Mouse (Mus musculus): ENCODE measurements around the gene Zscan21.

Gene Zscan21

GRCm38 (mm10) chr5:138118041-138118440 is 1.3 kb downstream of the Zscan21 start:
- no peak for DNase-seq (ENCODE audit: low read depth)

GRCm38 (mm10) chr5:138132425-138133064 is 15.8 kb downstream of the Zscan21 start:
- no peak for DNase-seq (ENCODE audit: low read depth)

- no peak for DNase-seq (ENCODE audit: low read depth)
Measured at GRCm38 (mm10) chr5:138137257-138137656, 20.6 kb downstream of the Zscan21 start.

GRCm38 (mm10) chr5:138137935-138138549 is 21.3 kb downstream of the Zscan21 start:
- DNase-seq (ENCODE audit: low read depth) = peak; percentile 77

GRCm38 (mm10) chr5:138138585-138138984 is 21.9 kb downstream of the Zscan21 start:
- no peak for DNase-seq (ENCODE audit: low read depth)

- DNase-seq (ENCODE audit: low read depth) = no peak
Measured at GRCm38 (mm10) chr5:138154390-138154789, 37.7 kb downstream of the Zscan21 start.

GRCm38 (mm10) chr5:138155443-138155976 is 38.8 kb downstream of the Zscan21 start, which contains the start of gene Zfp113:
Gene Zfp113, minus strand, starts transcription at chr5:138155744.
- peak; percentile 93 for DNase-seq (ENCODE audit: low read depth)

GRCm38 (mm10) chr5:138160224-138160762 is 43.6 kb downstream of the Zscan21 start:
- DNase-seq (ENCODE audit: low read depth) = no peak

- peak; percentile 95 for DNase-seq (ENCODE audit: low read depth)
Measured at GRCm38 (mm10) chr5:138160842-138161665, 44.4 kb downstream of the Zscan21 start, which contains the start of gene Cops6. Gene Cops6, plus strand, starts transcription at chr5:138161071.

GRCm38 (mm10) chr5:138163046-138163445 is 46.3 kb downstream of the Zscan21 start:
- DNase-seq (ENCODE audit: low read depth) = no peak

GRCm38 (mm10) chr5:138163610-138164009 is 46.9 kb downstream of the Zscan21 start:
- no peak for DNase-seq (ENCODE audit: low read depth)

GRCm38 (mm10) chr5:138165594-138165993 is 48.9 kb downstream of the Zscan21 start:
- DNase-seq (ENCODE audit: low read depth) = no peak

- DNase-seq (ENCODE audit: low read depth) = peak; percentile 95
Measured at GRCm38 (mm10) chr5:138170936-138171561, 54.3 kb downstream of the Zscan21 start.

- DNase-seq (ENCODE audit: low read depth) = peak; percentile 98
Measured at GRCm38 (mm10) chr5:138171695-138172491, 55.2 kb downstream of the Zscan21 start, which contains the start of the genes Ap4m1 and Mcm7. Gene Ap4m1, plus strand, starts transcription at chr5:138172002. Gene Mcm7, minus strand, starts transcription at chr5:138172422.

GRCm38 (mm10) chr5:138173217-138173616 is 56.5 kb downstream of the Zscan21 start:
- DNase-seq (ENCODE audit: low read depth) = no peak
